Mouse (Mus musculus) embryo, embryonic 9.5 days (tissue): ENCODE measurements around the gene Slc9a9.
"Not testable (repeated sequence)": the region's sequence is repeated elsewhere in the genome, so short reads cannot be mapped to it uniquely, and the experiment has no call there.

ENCODE experiments used
- DNase-seq: peaks from one replicate; pipeline ENCODE4 v3.0.0-alpha.2; 2017; ENCODE audit errors: extremely low spot score

Gene Slc9a9

DNA sequence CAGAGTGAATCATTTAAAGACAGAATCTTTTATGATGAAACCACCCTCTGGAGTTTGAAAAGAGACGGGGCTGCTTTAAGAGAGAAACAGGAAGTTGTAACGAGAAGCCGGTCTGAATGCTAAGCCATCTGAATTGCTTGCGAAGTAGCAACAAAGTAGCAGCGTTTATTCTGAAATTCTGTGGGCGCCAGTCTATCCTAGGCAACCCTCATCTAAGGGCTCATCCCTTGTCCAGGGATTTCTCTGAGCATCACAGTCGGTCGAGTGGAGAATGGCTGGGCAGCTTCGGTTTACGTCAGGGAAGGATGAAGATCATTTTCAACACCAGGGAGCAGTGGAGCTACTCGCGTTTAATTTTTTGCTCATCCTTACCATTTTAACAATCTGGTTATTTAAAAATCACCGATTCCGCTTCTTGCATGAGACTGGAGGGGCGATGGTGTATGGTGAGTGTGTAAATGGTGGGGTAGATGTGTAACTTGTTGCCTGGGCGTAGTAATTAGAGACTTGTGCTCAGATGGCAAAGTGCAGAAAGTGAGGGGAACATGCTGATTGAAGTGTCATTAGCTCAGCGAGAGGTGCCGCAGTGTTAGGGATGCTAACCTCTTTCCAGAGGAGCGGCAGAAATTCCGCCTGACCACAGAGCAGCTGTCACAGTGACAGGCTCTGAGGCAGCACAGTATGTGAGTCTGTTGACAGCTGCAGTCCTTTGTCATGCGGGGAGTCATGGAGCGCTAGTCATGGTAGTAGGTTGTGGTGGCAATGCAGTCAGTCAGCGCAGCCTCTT is at the start of gene Slc9a9:
Slc9a9 (plus strand) TSS at position 119 of the 787 bp plus-strand sequence.
- DNase-seq = peak; percentile 35

DNA sequence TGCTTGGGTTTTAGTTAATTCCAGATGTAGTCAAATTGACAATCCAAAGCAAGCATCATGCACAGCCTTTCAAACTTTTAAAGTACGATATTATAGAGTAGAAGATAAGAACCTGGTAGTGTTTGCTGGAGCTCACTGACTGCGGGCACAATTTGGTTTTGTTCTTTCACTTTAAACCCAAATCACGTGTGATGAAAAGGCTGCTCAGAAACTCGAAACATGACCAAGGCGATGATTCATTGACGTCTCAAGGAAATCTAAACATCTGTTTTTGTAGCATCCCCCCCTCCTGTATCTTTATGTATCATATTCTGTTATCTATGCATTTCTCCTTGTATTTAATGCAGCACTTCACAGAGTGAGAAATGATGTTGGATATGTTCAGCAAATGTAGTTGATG is 49.4 kb upstream of the Slc9a9 start:
- DNase-seq = no peak

GRCm38 (mm10) chr9:94620846-94621245 is 48.9 kb upstream of the Slc9a9 start:
- no peak for DNase-seq

DNA sequence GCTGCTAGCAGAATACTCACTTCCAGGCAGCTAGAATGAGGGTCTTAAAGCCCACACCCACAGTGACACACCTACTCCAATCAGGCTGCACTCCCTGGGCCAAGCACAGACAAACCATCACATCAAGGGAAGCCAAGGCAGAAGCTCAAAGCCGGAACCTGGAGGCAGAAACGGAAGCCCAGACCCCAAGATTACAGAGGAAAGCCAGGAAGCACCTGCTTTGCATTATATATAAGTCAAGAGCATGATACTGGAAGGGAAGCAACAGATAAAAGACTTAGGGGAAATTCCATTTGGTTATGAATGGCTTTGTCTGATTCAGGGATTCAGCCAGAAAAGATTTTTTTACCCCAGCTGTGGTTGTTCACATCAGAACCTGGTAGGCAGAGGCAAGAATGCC is 47.8 kb upstream of the Slc9a9 start:
- DNase-seq = no peak

DNA sequence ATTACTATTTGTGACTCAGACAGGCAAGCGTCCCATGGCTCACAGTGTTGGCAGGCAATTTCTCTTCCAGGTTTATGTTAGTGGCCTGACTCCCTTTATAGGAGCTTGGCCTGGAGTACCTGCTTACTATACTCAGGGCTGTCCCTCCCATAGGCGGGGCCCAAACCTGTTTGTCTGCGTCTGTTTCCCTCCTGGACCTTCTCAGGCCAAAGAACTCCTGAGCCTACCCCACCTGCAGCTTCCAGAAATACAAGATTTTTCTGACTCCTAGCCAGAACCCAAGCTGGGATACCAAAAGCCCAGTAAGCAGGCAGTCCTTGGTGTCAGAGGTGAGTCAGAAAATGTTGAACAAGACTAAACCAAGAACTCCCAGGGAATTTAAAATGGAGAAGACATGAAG is 43.0 kb upstream of the Slc9a9 start:
- DNase-seq = no peak

GRCm38 (mm10) chr9:94628948-94629347 is 40.8 kb upstream of the Slc9a9 start:
- no peak for DNase-seq

- DNase-seq = not testable (repeated sequence)
These were observed 35.4 kb upstream of the Slc9a9 start for GRCm38 (mm10) chr9:94634275-94634674.

DNA sequence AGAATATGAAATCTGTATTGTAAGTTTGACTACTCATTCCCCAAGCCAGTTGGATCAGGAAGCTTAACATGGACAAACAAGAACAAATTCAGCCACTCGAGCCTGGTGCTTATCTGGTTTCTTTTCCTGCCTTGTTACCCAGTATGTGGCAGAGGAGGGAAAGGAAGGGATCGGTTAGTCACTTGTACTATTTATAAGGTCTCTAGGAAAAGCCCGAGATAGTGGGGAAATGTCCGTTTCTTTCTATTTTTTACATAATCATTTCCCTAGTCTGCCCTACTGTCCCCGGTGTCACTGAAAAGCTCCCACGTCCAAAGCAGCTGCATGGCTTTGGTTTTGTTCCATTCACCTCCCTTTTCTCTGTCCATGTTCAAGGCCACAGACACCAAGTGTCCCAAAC is 24.1 kb upstream of the Slc9a9 start:
- no peak for DNase-seq

GRCm38 (mm10) chr9:94647425-94647824 is 22.3 kb upstream of the Slc9a9 start:
- DNase-seq = no peak

DNA sequence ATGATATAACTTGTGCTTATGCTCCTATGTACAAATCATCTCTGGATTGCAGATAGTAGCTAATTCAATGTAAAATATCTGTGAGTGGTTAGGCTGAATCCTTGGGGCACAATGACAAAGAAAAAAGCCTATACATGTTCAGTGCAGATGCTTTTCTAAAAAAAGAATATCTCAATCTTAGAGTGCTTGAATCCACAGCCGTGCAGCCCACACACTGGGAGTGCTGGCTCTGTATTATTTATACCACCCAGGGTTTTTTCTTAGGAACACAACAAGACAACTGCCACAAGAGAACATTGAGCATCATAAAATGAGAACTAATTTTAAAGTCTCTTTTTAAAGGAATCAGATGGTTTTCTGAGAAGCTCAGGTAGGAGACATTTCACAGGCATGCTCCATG is 19.7 kb upstream of the Slc9a9 start:
- no peak for DNase-seq

GRCm38 (mm10) chr9:94653198-94653597 is 16.5 kb upstream of the Slc9a9 start:
- DNase-seq = no peak

- DNase-seq = no peak
These were observed 15.9 kb upstream of the Slc9a9 start for GRCm38 (mm10) chr9:94653827-94654226.

DNA sequence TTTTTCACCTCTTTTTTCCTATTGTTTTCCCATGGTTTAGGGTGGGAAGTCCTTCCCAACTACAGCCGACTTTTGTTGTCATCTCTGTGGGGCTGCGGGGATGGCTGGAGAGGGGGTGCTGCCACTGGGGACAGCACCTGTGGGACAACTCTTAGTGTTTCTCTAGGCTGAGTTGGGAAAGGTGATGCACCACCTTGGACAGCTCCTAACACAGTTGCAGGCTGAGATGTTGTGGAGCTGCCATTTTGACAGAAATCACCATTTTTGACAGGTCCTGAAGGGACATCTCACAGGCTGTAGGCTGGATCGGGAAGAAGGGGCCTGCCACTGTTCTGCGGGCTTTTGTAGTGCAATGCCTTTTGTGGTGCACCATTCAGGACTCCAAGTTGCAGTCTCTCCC is 13.4 kb upstream of the Slc9a9 start:
- no peak for DNase-seq

- no peak for DNase-seq
These were observed 10.1 kb upstream of the Slc9a9 start for GRCm38 (mm10) chr9:94659401-94660152.

DNA sequence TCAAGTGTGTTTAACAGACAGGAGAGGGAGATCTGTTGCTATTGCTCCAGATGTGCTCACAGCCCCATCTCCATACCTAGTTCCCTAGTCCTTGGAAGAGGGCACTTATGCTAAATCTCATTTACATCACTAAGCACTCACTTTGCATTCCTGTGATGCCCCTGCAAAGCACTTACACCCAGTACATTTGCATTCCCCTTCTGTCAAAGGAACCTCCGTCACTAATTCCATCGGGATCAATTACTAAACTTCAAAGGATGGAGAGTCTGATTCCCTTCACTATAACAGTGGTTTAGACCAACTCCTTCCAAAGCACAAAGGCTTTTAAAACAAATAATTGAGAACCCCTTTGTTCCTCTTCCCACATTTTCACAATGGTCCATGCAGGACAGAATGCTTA is 7.9 kb upstream of the Slc9a9 start:
- DNase-seq = no peak

DNA sequence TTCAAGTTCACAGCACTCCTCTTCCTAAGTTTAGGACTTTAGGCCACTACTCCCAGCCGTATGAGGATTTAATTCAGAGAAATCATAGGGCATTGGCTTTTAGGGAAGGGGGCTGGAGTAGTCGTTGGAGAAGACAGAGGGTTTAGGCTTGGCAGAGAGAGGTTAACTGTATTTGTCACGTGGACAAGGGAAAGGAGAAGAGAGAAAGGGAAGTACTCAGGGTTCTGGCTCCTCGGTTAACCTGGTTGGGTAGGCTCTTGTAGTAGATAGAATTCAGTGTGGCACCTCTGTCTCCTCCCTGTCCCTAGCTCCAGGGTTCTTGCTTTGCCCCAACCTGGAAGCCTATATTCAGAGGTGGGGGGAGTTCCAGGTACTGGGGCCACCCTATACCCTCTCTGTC is 4.5 kb upstream of the Slc9a9 start:
- DNase-seq = no peak

DNA sequence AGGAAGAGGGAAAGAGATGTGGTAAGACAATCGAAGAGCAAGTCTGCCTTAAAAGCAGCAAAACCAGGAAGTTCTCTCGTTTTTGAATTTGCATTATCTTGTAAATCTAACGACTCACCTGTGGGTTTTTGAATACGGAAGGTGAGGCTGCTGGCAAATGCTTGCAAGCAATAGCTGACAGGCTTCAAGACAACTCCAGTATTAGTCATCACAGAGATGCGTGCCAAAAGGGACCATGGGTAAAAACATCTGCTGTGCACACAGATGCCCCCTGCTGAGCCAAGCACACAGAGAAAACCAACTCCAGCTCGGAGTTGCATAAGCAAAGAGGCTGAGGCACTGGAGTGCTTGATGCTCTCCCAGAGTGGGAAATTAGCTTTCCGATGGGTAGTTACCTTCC is 1.1 kb upstream of the Slc9a9 start:
- no peak for DNase-seq

DNA sequence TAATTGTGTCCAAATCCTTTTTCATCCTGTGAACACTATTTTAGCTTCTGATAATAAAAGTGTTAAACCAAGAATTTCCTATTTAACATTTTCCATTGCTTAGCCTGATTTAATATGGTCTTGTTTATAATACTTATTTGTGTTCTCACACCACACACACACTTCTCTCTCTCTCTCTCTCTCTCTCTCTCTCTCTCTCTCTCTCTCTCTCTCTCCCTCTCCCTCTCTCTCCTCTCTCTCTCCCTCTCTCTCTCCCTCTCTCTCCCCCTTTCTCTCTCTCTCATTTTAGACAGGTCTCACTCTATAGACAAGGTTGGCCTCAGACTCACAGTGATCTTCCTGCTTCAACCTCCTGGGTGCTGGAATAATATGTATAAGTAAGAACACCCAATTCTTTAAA is 995 bp downstream of the Slc9a9 start:
- no peak for DNase-seq

- DNase-seq = no peak
These were observed 5.0 kb downstream of the Slc9a9 start for GRCm38 (mm10) chr9:94674704-94675103.

DNA sequence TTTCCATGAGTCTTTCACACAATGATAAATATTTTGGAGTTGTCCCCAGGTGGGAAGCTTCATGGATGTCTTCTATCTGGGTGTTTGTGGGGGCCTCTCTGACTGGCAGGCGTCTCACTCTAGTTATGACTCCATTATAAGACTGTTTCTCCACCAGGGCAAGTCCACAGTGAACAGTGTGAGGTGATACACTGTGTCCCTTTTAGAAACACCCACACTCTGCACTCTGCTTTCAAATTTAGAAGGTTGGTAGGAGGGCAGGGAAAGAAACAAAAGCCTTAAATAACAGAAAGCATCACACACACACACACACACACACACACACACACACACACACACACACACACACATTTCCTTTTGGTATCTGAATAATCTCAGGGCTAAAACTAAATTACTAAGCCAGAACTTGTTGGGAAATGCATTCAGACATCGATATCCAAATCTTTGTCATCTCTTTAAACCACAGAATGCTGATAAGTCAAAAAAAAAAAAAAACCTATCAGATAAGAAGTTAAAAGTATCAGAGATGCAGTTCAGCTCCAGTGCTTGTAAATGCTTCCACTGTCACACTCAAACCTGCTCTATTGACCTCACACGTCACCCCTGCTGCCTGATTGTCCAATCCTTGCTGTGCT is 8.4 kb downstream of the Slc9a9 start:
- DNase-seq = no peak

- no peak for DNase-seq
These were observed 10.9 kb downstream of the Slc9a9 start for GRCm38 (mm10) chr9:94680468-94681094.

DNA sequence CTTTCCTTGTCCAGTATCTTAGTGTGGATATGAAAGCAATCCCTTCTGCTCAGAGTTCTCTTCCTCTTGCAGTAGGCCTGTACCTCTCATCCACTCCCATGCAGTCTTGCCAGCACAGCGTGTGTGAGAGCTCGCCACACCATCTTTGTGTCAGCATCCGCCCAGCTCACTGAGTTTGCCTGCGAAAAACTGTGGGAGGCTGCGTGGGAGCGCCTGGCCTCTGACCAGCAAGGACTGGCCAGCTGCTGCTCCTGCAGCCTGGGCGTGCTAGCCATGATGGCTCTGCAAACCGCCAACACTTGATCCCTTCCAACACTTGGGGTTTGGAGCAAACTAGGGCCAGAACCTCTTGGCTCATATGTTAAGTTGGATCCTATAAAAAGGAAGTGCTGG is 11.4 kb downstream of the Slc9a9 start:
- DNase-seq = no peak
